Mouse (Mus musculus): ENCODE results near the gene Rpp25l. TPM values are rescaled to one million over a fixed set of nuclear protein-coding genes. Genes with fewer than 3 reads are reported as not detected.

The Rpp25l gene
- polyA plus RNA-seq, 1 experiment from 2014 or later = 47.4 TPM

GRCm38 (mm10) chr4:41712421-41713196 is 725 bp downstream of the Rpp25l start:
- H3K4me1 ChIP-seq (replicated peaks; ENCODE audit: control insufficient read depth, insufficient read depth, low read length) = peaks cover 4% of the 10 kb centered on the region; the same call in 1 of the 2 replicates
- H3K36me3 ChIP-seq (ENCODE audit: control insufficient read depth, insufficient read depth) = peaks cover 15% of the 10 kb centered on the region
- H3K9me3 ChIP-seq (ENCODE audit: control insufficient read depth) = no peaks in the 10 kb centered on the region
- peak overlapping the region; percentile 82 for H3K9ac ChIP-seq (ENCODE audit: low read depth, low read length)
- H3K4me2 ChIP-seq (replicated peaks; ENCODE audit: low read depth) = peak overlapping the region; percentile 67
- H3K27ac ChIP-seq (ENCODE audit: low read depth, low read length) = peak overlapping the region; percentile 61; the same call in 1 of the 2 replicates
- peak overlapping the region; percentile 85 for H3K4me3 ChIP-seq (ENCODE audit: low read depth, low read length)
- WGBS = 37% methylated on average over 31 of the region's 31 CpGs
- no peaks in the 10 kb centered on the region for H3K27me3 ChIP-seq (replicated peaks; ENCODE audit: control insufficient read depth, insufficient read depth, low read length)
- no peak for TF ChIP-seq CTCF (IDR thresholded peaks at IDR 0.05; ENCODE audit: low read depth)
- peak; percentile 6; the same call in 1 of the 2 replicates for ATAC-seq

GRCm38 (mm10) chr4:41711705-41712375 is 1.5 kb downstream of the Rpp25l start:
- Histone ChIP-seq H3K27ac (ENCODE audit: low read depth, low read length) (no peak overlapping the region), H3K9ac (ENCODE audit: low read depth, low read length) (peak overlapping the region; percentile 82), H3K4me1 (replicated peaks; ENCODE audit: control insufficient read depth, insufficient read depth, low read length) (peaks cover 4% of the 10 kb centered on the region; the same call in 1 of the 2 replicates), H3K9me3 (ENCODE audit: control insufficient read depth) (no peaks in the 10 kb centered on the region), H3K4me2 (replicated peaks; ENCODE audit: low read depth) (peak overlapping the region; percentile 67), H3K4me3 (ENCODE audit: low read depth, low read length) (peak overlapping the region; percentile 85), H3K36me3 (ENCODE audit: control insufficient read depth, insufficient read depth) (peaks cover 9% of the 10 kb centered on the region), H3K27me3 (replicated peaks; ENCODE audit: control insufficient read depth, insufficient read depth, low read length) (no peaks in the 10 kb centered on the region)
- ATAC-seq = no peak
- TF ChIP-seq CTCF (IDR thresholded peaks at IDR 0.05; ENCODE audit: low read depth) = no peak
- 70% methylated on average over 16 of the region's 16 CpGs for WGBS

GRCm38 (mm10) chr4:41710229-41710628 is 3.1 kb downstream of the Rpp25l start:
- Histone ChIP-seq H3K9ac (ENCODE audit: low read depth, low read length) (no peak overlapping the region), H3K9me3 (ENCODE audit: control insufficient read depth) (no peaks in the 10 kb centered on the region), H3K4me2 (replicated peaks; ENCODE audit: low read depth) (no peak overlapping the region), H3K4me1 (replicated peaks; ENCODE audit: control insufficient read depth, insufficient read depth, low read length) (peaks cover 4% of the 10 kb centered on the region; the same call in 1 of the 2 replicates), H3K27me3 (replicated peaks; ENCODE audit: control insufficient read depth, insufficient read depth, low read length) (no peaks in the 10 kb centered on the region), H3K4me3 (ENCODE audit: low read depth, low read length) (no peak overlapping the region), H3K36me3 (ENCODE audit: control insufficient read depth, insufficient read depth) (no peaks in the 10 kb centered on the region), H3K27ac (ENCODE audit: low read depth, low read length) (no peak overlapping the region)
- TF ChIP-seq CTCF (IDR thresholded peaks at IDR 0.05; ENCODE audit: low read depth) = peak; percentile 47
- ATAC-seq = no peak
- 64% methylated on average over 4 of the region's 4 CpGs for WGBS

- peak; percentile 68 for ATAC-seq
- Histone ChIP-seq H3K9ac (ENCODE audit: low read depth, low read length) (no peak overlapping the region), H3K4me2 (replicated peaks; ENCODE audit: low read depth) (peak overlapping the region; percentile 43), H3K4me1 (replicated peaks; ENCODE audit: control insufficient read depth, insufficient read depth, low read length) (peaks cover 4% of the 10 kb centered on the region; the same call in 1 of the 2 replicates), H3K27me3 (replicated peaks; ENCODE audit: control insufficient read depth, insufficient read depth, low read length) (no peaks in the 10 kb centered on the region), H3K9me3 (ENCODE audit: control insufficient read depth) (no peaks in the 10 kb centered on the region), H3K27ac (ENCODE audit: low read depth, low read length) (no peak overlapping the region; the same call in none of the 2 replicates), H3K4me3 (ENCODE audit: low read depth, low read length) (no peak overlapping the region), H3K36me3 (ENCODE audit: control insufficient read depth, insufficient read depth) (no peaks in the 10 kb centered on the region)
- WGBS = 21% methylated on average over 8 of the region's 8 CpGs
- TF ChIP-seq CTCF (IDR thresholded peaks at IDR 0.05; ENCODE audit: low read depth) = peak; percentile 79
Measured at GRCm38 (mm10) chr4:41708192-41708745, 5.1 kb downstream of the Rpp25l start.

GRCm38 (mm10) chr4:41707011-41707535 is 6.3 kb downstream of the Rpp25l start:
- H3K4me1 ChIP-seq (replicated peaks; ENCODE audit: control insufficient read depth, insufficient read depth, low read length) = peaks cover 1% of the 10 kb centered on the region; the same call in 1 of the 2 replicates
- H3K9ac ChIP-seq (ENCODE audit: low read depth, low read length) = no peak overlapping the region
- H3K9me3 ChIP-seq (ENCODE audit: control insufficient read depth) = no peaks in the 10 kb centered on the region
- ATAC-seq = peak; percentile 64
- H3K4me2 ChIP-seq (replicated peaks; ENCODE audit: low read depth) = peak overlapping the region; percentile 43
- peak; percentile 83 for TF ChIP-seq CTCF (IDR thresholded peaks at IDR 0.05; ENCODE audit: low read depth)
- no peak overlapping the region for H3K27ac ChIP-seq (ENCODE audit: low read depth, low read length)
- no peaks in the 10 kb centered on the region for H3K36me3 ChIP-seq (ENCODE audit: control insufficient read depth, insufficient read depth)
- 7% methylated on average over 13 of the region's 13 CpGs for whole genome bisulfite sequencing
- H3K4me3 ChIP-seq (ENCODE audit: low read depth, low read length) = no peak overlapping the region
- no peaks in the 10 kb centered on the region for H3K27me3 ChIP-seq (replicated peaks; ENCODE audit: control insufficient read depth, insufficient read depth, low read length)
